In the genomic region with DNA sequence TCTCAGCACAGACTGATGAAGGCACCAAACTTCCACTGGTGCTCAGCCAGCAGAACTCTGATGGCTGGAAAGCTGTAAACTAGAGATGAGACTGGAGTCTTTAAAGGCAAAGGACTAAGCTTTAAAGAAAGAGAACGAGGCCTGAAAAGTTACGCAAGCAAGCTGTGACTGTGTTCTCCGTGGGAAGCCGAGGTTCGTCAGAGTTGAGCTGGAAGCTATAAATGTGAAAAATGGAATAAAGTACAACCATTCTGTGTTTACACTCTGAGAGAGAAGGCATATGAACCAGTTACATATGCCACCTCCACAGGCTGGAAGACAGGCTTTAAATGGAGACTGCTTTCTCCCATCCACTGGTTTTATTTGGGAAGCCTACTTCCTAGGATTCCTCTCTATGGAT, we compare ENCODE assay signal across 14 mouse cellular contexts. TPM values are rescaled to one million over a fixed set of nuclear protein-coding genes. Genes with fewer than 3 reads are reported as not detected.
DNase-seq lines count a peak whose midpoint lies in the region.
"Had no signal": no experiment of that assay in that cellular context is flagged by ENCODE, and none has a peak within 500 bp of the region (broad histone marks: within the 10 kb centered on the region; RNA-seq: fewer than 3 reads in every experiment).

No protein-coding gene starts in this region.

- intact Hi-C loops in left cerebral cortex, postnatal 4 days (cut with DNase I) = no loop called here
- intact Hi-C loops in left cerebral cortex, postnatal 36 days (cut with DNase I) = no loop called here

- peak; percentile 68 for DNase-seq in left cerebral cortex, adult 11 months (ENCODE audit: low spot score)
- DNase-seq in left cerebral cortex, postnatal 4 days = no peak
- peak; percentile 12 to 13 for DNase-seq in layer of hippocampus, postnatal 25 days (ENCODE audit: extremely low spot score in 1 of 2, low spot score in 1 of 2)
- DNase-seq in left cerebral cortex, postnatal 36 days (ENCODE audit: low spot score in 2 of 2) = peak; percentile 60 to 77
- peak; percentile 94 for DNase-seq in telencephalon, adult 2 months (ENCODE audit: low read depth, low spot score)
- DNase-seq in adipocyte (ENCODE audit: low spot score) (no peak), MN1 (ENCODE audit: low spot score) (no peak)
- DNase-seq in adrenal gland, postnatal 10 days = no peak
- DNase-seq: adrenal gland, adult 8-10 months; cerebellum, adult 2 months; heart, postnatal 36 days; kidney, adult 8-10 months; kidney, postnatal 36 days; lung, postnatal 10 days had no signal

RNA-seq across cellular contexts. Expression of a gene that starts 43.2 kb away (rescaled TPM):
- 1 to 10 TPM; 5.0 to 6.4 TPM for total RNA-seq in left cerebral cortex, postnatal 4 days (2021)
- 1 to 10 TPM; 7.7 to 8.2 TPM for total RNA-seq in layer of hippocampus, postnatal 25 days (2021)
- 1 to 10 TPM; 9.0 to 9.9 TPM for total RNA-seq in left cerebral cortex, postnatal 36 days (2021)
- 1 to 10 TPM; 5.2 to 5.3 TPM for total RNA-seq in adrenal gland, postnatal 10 days (2021)

Comparison
In these comparisons a context has a peak if more than half of its experiments do, and no peak if none do; other contexts are left out.
1. DNase-seq: peak in left cerebral cortex, adult 11 months (single experiment), layer of hippocampus, postnatal 25 days (2 of 2), left cerebral cortex, postnatal 36 days (2 of 2) and telencephalon, adult 2 months (single experiment); none in left cerebral cortex, postnatal 4 days (single experiment), adipocyte (single experiment), adrenal gland, postnatal 10 days (single experiment) and MN1 (single experiment).